Mouse (Mus musculus) cerebellum, postnatal 14 days (tissue): Measurements from ENCODE around the gene Zdhhc14.

Experiments used
- DNase-seq, 2 experiments: peaks; one replicate each; pipeline ENCODE4 v3.0.0; 2021; ENCODE audit warnings: mixed read lengths in 2 of 2

The Zdhhc14 gene

DNA sequence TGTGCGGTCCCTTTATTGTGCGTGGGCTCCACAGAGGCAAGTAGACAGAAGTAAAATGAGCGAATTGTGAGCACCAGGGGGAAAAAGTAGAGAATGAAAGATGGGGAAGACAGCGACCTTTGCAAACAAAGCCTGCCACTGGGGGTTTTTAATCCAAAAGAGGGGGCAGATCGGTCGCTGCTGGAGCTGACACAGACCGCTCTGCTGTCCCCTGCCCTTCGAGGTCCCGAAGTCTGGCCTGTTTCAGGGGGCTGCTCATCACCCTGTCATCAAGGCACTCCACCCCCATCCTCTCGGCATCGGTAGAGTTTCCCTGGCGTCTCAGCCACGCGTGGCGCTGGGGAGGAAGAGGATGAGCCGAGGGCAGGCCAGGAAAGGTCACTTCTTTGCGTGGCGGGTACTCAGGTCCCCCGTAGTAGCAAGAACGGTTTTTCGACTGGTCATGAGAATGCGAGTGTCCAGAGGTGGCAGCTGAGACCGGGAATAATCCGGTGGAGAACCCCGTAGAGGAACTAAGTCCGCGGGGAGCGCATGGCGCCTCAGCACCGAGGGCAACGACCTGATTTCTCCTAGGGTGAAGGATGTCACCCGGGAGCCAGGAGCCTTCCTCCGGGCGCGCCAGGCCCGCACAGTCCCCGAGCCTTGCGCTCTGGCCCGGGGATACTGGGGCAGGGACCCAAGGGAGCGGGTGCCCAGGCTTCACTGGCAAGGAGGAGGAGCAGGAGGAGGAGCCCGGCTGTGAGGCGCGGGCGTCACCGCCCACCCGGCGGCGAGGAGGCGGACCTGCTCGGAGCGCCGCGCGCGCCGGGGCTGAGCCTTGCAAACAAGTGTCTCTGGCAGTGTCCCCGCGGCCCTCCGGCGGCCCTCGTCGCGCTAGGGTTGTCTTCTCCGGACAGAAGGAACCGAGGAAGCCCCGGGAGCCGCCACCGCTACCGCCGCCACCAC lies at the start of gene Zdhhc14:
Zdhhc14 (plus strand) TSS at position 757 of the 945 bp plus-strand sequence.
- peak; percentile 90 to 96 for DNase-seq

DNA sequence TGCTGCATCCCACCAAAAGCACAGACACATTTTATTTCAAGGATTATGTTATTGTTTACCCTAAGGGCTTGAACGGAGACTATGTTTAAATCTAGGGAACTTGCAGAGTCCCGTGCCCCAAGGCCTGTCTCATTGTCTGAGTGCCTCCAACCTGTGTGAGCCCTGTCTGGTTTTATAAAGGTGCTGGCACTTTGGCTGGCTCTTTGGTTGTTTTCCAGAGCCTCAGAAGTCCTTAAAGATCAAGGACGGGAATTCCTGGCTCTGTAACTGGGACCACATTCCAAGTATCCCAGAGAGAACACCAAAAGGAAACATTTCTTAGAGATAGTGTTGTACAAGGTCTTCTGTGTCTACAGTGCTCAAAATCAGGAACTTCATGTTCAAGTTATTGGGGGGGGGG lies 49.1 kb upstream of the Zdhhc14 start:
- DNase-seq = no peak

DNA sequence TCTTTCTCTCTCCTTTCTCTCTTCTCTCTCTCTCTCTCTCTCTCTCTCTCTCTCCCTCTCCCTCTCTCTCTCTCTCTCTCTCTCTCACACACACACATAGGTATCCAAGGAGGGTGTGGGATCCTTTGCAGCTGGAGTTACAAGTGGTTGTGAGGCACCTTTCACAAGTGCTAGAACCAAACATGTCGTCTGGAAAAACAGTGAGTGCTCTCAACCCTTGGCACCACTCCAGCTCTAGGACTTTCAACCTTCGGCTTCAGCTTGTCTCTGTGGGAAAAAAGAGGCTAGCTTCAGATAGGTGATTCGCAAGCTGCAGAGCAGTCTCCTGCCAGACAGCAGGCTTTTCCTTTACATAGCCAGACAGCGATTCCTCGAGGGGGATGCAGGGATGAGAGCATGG lies 48.6 kb upstream of the Zdhhc14 start:
- peak in 1 of 2 experiments; percentile 45 for DNase-seq

DNA sequence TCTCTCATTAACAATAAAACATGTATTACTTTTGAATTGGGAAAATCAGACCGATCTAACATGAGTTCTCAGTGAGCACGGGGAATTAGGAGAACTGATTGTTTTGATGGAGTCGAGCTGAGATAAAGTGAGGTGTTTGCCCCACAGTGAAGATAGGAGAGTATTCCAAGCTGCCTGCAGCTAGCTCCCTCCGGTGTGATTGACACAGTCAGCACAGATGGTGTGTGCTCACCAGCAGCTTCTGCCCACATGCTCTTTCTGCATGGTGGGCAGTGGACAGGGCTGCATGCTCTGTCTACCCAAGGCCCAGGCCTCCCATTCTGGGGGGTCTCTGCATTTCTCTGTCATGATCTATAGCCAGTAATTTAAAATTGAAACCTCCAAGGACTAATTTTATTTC lies 38.7 kb upstream of the Zdhhc14 start:
- DNase-seq = peak; percentile 18 to 51

DNA sequence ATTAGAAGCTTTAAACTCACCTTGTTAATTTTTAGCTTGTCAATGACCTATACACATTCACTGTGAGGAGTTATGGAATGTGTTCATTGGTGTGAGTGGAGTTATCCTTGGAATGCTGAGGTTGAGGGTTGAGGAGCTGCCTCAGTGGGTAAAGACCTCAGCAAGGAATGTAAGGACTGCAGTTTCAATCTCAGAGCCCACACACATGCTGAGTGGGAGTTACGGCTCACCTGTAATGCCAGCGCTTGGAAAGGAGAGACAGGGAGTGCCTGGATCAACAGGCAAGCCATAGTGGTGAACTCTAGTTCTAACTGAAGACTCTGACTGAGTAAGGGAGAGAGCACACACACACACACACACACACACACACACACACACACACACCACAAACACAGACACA lies 28.4 kb upstream of the Zdhhc14 start:
- DNase-seq = no peak

DNA sequence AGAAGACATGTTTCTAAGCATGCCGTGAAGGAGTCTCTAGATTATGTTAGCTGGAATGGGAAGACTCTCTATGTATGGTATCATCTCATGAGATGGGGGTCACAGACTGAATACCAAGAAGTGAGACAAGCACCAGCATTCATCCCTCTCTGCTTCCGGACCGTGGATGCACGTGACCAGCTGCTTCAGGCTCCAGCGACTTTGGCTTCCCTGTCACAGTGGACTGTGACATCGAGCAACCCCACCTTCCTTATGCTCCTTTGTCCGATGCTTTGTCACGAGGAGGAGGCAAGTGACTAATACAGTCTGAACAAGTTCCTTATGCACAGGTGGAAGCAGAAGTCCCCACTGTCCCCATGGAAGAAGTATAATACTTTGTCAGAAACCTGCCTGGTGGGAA lies 25.6 kb upstream of the Zdhhc14 start:
- no peak for DNase-seq

DNA sequence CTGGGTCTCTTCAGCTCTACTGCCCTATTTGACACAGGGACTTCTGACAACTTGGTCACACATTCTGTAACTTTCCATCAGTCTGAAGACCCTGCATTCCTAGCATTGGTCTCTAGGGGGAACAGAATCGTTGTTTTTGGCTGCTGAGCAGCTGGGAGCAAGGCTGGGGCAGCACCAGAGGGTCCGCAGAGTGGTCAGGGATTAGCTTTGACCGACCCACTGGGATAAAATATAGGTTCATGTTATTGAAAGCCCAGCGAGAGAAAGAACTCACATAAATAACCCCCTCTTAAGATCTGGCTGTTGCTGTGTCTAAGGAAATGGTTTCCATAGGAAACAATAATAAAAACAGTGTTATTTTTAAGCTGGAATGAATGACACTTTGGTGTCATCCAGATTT lies 25.2 kb upstream of the Zdhhc14 start:
- DNase-seq = no peak

DNA sequence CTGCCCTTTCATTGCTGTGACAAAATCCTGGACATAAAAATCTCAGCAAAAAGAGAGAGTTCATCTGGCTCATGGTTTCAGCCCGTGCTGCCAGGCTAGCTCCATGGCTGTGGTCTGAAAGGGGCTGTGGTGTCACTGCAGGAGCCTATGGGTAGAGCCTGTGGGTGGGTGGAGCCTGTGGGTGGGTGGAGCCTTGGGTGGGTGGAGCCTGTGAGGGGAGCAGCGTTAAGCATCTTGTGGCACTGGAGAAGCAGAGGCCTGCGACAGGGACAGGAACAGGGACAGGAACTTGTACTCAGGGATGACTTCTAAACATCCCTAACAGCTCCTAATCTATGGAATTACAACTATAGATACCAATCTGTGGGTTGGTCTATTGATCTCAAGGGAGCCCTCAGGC lies 20.1 kb upstream of the Zdhhc14 start:
- DNase-seq = no peak

DNA sequence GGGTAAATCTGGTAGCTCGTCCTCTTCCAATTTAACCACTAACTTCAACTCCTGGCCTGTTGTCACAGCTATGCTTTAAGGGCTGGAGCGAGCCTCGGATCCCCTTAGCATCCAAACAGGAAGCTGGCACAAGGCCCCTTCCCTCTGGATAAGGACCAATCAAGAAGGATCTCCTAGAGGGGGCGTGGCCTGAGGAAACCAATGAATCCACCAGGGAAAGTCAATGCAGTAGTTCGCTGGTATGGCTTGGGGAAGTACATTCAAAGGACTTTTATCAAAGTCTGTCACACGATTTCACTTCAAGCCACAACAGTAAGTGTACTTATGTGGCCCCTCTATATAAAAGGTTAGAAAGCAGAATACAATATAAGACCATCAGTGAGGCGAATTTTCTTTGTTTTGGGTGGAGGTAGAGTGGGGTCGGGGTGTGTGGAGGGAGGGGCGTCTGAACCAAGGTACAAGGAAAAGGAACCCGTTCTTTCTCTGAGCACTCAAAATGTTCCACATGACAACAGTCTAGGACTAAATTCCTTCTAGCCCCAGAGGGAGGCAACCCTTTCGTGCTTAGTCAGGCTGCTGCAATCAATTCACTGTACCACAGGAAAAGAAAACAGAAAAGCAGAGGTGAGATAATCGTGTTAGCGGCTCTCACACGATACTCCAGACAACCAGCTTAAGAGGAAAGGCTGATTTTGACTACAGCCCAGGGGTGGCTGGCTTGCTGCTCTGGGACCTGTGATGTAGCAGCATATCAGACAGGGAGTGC lies 16.2 kb upstream of the Zdhhc14 start:
- no peak for DNase-seq

DNA sequence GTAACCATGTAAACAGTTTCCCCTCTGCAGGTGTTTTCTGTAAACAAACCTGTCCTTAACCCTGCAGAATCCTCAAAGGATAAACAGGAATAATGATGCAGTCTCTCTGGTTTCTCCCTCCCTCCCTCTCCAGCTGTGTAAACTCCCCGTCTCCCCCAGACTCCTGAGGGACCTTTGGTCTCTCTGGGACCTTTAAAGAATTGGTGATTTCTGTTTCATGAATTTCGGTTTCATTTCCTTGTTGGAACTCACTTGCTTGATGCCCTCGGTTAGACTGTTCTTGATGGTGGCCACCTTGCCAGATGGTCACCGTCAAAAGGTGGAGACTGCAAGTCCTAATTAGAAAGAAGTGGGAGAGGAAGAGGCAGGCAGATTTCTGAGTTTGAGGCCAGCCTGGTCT lies 8.9 kb upstream of the Zdhhc14 start:
- DNase-seq = no peak

DNA sequence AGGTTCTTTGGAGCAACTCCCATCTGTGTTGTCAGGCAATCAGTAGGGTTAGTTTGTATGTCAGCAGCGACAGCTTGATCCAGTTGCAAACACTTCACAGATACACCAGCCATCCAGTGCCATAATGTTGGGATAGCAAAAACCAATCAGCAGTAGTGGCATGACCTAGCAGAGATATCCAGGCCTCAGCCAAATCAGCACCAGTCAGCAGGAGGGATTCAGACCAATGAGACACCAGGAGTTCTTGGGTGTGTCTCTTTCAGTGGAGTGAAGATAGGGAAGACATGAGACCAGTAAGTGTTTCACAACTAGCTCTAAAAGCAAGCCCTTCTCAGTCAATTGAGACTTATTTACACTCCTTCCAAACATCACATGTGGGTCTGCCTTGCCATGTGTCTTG lies 7.7 kb upstream of the Zdhhc14 start:
- DNase-seq = no peak

DNA sequence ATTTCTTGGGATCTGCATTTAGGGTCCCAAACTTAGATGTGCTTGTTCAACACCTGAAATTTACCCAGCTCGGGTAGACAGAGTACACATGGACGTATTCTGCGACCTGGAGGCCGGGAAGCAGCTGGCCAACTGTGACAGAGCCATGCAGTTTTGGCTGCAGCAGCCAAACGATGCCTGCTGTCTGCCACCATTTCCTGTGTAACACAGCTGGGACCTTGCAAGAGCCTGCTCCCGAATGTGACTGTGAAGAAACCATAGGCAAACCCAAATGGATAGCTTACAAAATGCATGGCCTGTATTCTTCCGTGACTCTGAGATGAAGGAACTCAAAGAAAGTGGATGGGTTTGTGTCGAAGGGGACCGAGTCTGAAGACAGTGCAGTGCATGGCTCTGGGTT lies 4.2 kb upstream of the Zdhhc14 start:
- no peak for DNase-seq

DNA sequence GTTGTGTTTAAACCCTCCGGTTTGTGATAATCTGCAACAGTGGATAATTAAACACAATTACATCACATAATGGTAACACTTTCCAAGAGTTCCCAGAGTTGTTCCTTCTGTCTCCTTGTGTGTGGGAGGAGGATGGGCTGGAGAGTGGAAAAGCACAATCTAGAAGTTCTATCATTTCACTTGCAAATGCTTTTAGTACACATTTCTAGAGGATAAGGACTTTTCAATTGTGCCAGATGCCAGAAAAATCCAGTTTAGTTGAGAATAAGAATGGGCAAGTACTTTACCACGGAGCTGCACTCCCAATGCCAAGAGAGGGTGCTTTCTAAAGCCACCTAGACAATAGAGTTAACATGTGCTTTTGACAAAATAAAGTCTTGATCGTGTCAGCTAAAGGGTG lies 2.0 kb upstream of the Zdhhc14 start:
- no peak for DNase-seq

DNA sequence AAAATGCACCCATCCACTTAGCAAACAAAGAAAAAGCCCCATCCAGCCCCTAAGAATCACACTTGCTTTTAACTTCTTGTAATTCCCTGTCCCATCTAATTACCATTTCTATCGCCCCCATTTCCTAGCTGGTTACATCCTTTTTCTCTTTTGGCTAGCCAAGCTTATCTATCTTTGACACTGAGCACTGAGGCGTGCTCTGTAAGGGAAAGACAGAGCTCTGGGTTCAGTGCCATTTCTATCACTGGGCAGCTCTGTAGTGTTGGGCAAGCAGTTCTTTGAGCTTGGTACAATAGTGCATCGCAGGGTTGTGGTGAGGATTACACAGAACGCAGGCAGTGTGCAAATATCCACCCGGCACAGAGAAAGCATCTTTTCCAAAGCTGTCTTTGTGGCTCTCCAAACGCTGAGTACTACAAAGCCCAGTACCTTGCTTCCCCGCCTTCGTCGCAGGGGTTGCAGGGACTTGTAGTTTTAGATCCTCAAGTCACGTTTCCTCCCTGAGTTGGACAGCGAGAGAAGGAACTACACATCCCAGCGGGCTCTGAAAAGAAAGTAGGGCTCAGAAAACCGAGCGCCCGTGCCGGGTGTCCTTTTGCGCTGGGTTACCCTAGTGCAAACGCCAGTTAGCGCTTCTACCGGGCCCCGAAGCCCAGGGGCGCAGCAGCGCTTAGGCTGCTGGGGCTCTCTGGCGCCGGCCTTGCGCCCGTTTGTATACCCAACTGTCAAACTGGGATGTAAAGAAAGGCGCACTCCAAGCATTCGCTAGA lies 1.1 kb upstream of the Zdhhc14 start:
- peak; percentile 92 to 94 for DNase-seq

DNA sequence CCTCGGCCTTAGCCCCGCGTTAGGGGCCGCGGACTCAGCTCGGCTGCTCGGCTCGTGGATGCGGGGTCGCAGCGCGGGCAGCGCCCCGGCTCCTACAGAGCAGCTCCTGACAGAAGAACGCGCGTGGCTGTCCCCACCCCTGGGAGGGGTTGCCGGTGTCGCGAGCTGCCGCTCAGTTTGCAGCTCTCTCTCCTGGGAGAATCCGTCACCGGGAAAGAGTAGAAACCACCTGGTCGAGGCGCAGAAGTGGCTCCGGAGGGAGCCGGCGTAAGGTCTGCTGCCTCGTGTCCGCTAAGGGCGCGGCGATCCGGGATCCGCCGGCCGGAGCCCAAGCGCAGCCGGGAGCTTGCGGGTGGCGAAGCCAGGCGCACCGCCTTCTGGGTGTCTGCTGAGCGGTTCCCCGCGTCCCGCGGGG lies 396 bp downstream of the Zdhhc14 start:
- DNase-seq = no peak

DNA sequence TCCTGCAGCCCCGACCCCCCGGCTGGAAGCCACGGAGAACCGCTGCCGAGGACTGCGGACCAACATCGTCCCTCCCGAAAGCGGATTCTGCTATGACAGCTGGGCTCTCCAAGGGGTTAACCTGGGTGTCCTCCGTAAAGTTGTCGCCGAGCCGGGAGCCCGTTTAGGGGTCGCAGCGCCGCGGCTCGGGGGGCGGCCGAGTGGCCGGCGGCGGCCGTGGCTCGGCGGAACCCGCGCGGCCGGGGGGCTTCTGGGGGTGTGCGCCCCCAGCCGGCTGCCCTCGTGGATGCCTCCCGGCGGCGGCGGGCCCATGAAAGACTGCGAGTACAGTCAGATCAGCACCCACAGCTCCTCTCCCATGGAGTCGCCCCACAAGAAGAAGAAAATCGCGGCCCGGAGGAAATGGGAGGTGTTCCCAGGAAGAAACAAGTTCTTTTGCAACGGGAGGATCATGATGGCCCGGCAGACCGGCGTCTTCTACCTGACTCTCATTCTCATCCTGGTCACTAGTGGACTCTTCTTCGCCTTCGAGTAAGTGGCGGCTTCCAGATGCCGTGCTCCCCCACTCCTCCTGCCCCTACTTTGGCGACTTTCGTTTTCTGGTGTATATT lies 909 bp downstream of the Zdhhc14 start:
- DNase-seq = peak; percentile 46 to 60

DNA sequence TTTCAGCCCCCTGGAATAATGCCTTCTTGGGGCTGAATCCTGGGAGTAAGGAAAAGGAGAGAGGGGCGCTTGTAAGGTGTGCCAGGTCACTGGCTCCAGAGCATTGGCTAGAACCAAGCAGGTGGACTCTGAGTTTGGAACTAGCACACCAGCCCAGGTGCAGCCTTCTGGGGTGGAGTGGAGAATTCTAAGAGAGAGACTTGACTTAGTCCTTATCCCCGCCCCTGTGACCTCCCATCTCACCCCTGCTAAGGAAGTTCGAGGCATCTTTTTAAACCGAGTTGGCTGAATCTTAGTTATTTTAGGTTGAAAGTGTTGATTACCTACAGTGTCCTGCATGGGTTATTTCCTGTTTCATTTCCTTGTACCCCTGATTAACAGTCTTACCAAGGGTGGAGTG lies 1.5 kb downstream of the Zdhhc14 start:
- no peak for DNase-seq

DNA sequence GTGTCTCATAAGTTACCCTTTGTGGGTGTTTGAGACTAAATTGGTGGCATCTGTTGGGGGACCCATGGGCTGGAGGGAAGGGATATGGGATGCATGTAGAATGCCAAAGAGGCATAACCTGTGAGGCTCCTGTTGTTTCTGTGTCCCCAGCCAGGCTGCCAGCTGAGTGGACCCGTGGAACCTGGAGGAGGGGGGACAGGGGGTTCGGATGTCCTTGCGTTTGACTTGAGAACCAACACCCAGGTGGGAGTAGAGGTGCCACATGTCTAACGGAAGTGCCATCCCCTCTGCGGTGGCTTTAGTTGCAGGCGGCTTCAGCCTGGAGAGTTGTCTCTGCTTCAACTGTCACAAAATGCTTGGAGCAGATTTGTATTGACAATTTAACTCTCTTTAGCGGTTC lies 2.5 kb downstream of the Zdhhc14 start:
- DNase-seq = no peak

DNA sequence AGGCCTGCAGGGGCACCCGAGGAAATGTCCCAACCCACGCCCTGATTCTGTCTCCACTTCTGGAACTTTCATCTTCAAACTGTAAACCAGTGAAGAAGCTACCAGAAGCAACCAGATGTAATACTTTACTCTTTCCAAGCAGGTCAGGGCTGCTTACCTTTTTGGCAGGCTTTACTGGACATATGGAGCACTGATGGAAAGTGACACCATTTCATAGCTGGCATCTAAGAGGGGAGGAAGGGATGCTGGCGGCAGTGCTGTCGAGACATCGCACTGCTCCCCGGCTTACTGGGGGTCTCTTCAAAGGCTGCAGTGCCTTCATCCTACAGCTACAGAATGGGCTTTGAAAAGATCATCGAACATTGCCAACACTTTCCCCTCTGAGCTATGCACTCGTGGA lies 5.3 kb downstream of the Zdhhc14 start:
- peak; percentile 44 to 65 for DNase-seq

DNA sequence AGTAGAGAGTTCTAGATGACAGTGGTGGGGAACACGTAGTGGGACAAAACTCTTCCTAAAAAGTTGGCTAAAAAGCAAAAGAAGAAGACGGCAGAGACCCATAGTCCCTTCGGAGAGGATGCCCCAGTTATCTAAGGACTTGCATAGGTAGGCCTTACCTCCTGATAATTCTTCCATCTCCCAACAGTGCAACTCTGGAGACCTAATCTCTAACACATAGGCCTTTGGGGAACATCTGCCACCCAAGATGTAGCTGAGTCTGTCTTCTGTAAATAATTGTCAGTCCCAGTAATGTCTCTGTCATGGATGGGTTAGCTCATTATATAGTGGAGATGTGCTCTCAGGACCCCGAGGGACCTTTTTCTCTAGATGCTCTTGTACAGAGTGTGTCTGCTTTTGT lies 6.6 kb downstream of the Zdhhc14 start:
- DNase-seq = no peak

DNA sequence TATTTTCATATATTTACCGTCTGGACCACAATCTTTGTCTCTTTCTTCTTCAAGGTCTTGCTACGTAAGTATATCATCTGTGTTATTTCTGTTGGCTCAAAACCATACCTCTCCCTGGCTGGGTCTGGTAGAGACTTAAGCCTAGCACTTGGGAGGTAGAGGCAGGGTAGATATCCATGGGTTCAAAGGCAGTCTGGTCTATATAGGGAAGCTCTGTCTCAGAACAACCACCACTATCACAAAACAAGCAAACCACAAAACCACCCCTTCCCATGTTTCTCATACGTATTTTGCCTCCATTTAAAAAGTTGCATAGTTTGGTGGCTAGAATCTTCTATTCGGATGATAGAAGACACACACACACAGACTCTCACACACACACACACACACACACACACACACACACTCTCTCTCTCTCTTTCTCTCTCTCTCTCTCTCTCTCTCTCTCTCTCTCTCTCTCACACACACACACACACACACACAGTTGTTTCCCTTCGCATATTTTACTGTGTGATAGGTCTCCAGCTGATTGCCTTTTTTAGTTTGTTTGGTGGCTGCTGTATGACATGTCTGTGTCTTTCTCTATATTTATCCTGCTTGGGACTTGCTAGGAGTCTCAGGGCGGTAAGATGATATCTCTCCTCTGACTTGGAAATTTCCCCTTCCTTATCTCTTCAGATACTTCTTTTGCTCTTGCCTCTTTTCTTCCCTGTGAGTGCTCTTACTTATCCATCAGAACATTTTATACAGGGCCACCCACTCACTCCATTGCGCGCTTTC lies 11.8 kb downstream of the Zdhhc14 start:
- no peak for DNase-seq

DNA sequence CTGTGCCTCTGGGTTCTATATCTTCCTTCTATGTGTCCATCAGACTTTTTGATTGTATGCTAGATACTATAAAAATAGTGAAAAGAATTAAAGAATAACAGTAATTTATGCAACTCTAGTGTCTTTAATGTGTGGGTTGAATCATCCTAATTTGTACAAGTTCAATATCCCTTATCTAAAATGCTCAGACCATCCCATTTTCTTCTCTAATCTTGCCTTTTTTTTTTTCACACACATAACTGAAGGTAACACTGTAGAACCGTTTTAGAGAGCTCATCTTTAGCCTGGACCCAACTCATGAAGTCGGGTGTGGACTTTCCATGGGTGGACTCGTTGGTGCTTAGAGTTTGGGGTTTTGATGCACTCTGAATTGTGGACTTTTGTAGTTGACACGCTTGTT lies 12.6 kb downstream of the Zdhhc14 start:
- DNase-seq = no peak
